Mouse (Mus musculus): ENCODE measurements around the gene Osgepl1. TPM values are rescaled to one million over a fixed set of nuclear protein-coding genes. Genes with fewer than 3 reads are reported as not detected.
"Not testable (repeated sequence)": the region's sequence is repeated elsewhere in the genome, so short reads cannot be mapped to it uniquely, and the experiment has no call there.

Gene Osgepl1
- polyA plus RNA-seq, 1 experiment from 2014 or later, result 26.7 TPM

GRCm38 (mm10) chr1:53300506-53300905 is 12.9 kb upstream of the Osgepl1 start:
- no peaks in the 10 kb centered on the region for H3K9me3 ChIP-seq (ENCODE audit: low read depth, low read length)
- no peak for DNase-seq
- 0 out of 2 replicates have a peak, but pooled peaks cover 7% of the 10 kb centered on the region for H3K36me3 ChIP-seq (ENCODE audit: insufficient read depth)
- no peak for ATAC-seq (ENCODE audit: insufficient read depth)
- no peak overlapping the region for H3K4me2 ChIP-seq
- H3K9ac ChIP-seq, result no peak overlapping the region
- no peaks in the 10 kb centered on the region for H3K27me3 ChIP-seq (ENCODE audit: insufficient read depth, low read length)
- WGBS, result 82% methylated on average over 4 of the region's 4 CpGs
- H3K4me1 ChIP-seq (ENCODE audit: insufficient read depth), result no peaks in the 10 kb centered on the region
- H3K27ac ChIP-seq (ENCODE audit: low read depth), result no peak overlapping the region
- no peak for TF ChIP-seq CTCF (IDR thresholded peaks at IDR 0.05; ENCODE audit: low read depth)
- no peak overlapping the region for H3K4me3 ChIP-seq (ENCODE audit: low read depth, low read length)

GRCm38 (mm10) chr1:53321662-53322344 is 8.4 kb downstream of the Osgepl1 start:
- ATAC-seq (ENCODE audit: insufficient read depth), result no peak
- H3K4me3 ChIP-seq (ENCODE audit: low read depth, low read length), result no peak overlapping the region

GRCm38 (mm10) chr1:53323254-53323653 is 9.8 kb downstream of the Osgepl1 start:
- ATAC-seq (ENCODE audit: insufficient read depth) (no peak), DNase-seq (no peak)
- H3K9ac ChIP-seq, result no peak overlapping the region
- no peak overlapping the region for H3K4me3 ChIP-seq (ENCODE audit: low read depth, low read length)
- no peak overlapping the region for H3K4me2 ChIP-seq
- TF ChIP-seq CTCF (IDR thresholded peaks at IDR 0.05; ENCODE audit: low read depth), result no peak
- H3K27ac ChIP-seq (ENCODE audit: low read depth), result no peak overlapping the region
- H3K9me3 ChIP-seq (ENCODE audit: low read depth, low read length), result no peaks in the 10 kb centered on the region
- no peaks in the 10 kb centered on the region for H3K27me3 ChIP-seq (ENCODE audit: insufficient read depth, low read length)
- peaks cover 19% of the 10 kb centered on the region for H3K36me3 ChIP-seq (ENCODE audit: insufficient read depth)
- WGBS, result 87% methylated on average over 5 of the region's 5 CpGs
- H3K4me1 ChIP-seq (ENCODE audit: insufficient read depth), result no peaks in the 10 kb centered on the region

More at GRCm38 (mm10) chr1:53321662-53322344, 8.4 kb downstream of the Osgepl1 start:
- no peaks in the 10 kb centered on the region for H3K27me3 ChIP-seq (ENCODE audit: insufficient read depth, low read length)
- DNase-seq, result no peak
- H3K36me3 ChIP-seq (ENCODE audit: insufficient read depth), result peaks cover 28% of the 10 kb centered on the region
- H3K4me2 ChIP-seq, result no peak overlapping the region
- H3K9me3 ChIP-seq (ENCODE audit: low read depth, low read length), result no peaks in the 10 kb centered on the region
- H3K9ac ChIP-seq, result no peak overlapping the region
- WGBS, result 95% methylated on average over 4 of the region's 4 CpGs
- no peaks in the 10 kb centered on the region for H3K4me1 ChIP-seq (ENCODE audit: insufficient read depth)
- TF ChIP-seq CTCF (IDR thresholded peaks at IDR 0.05; ENCODE audit: low read depth), result no peak
- no peak overlapping the region for H3K27ac ChIP-seq (ENCODE audit: low read depth)

- Histone ChIP-seq H3K9ac (no peak overlapping the region), H3K27me3 (ENCODE audit: insufficient read depth, low read length) (no peaks in the 10 kb centered on the region), H3K4me3 (ENCODE audit: low read depth, low read length) (no peak overlapping the region), H3K4me1 (ENCODE audit: insufficient read depth) (no peaks in the 10 kb centered on the region), H3K36me3 (ENCODE audit: insufficient read depth) (peaks cover 15% of the 10 kb centered on the region), H3K9me3 (ENCODE audit: low read depth, low read length) (no peaks in the 10 kb centered on the region), H3K4me2 (no peak overlapping the region), H3K27ac (ENCODE audit: low read depth) (no peak overlapping the region)
- no peak for TF ChIP-seq CTCF (IDR thresholded peaks at IDR 0.05; ENCODE audit: low read depth)
- ATAC-seq (ENCODE audit: insufficient read depth), result no peak
- WGBS, result 100% methylated on average over 1 of the region's 1 CpGs
- DNase-seq, result no peak
Observed at GRCm38 (mm10) chr1:53324277-53324676, 10.9 kb downstream of the Osgepl1 start.

GRCm38 (mm10) chr1:53324827-53325494 is 11.5 kb downstream of the Osgepl1 start:
- Histone ChIP-seq H3K4me2 (no peak overlapping the region), H3K4me3 (ENCODE audit: low read depth, low read length) (no peak overlapping the region), H3K9ac (no peak overlapping the region), H3K4me1 (ENCODE audit: insufficient read depth) (no peaks in the 10 kb centered on the region), H3K27ac (ENCODE audit: low read depth) (no peak overlapping the region), H3K27me3 (ENCODE audit: insufficient read depth, low read length) (no peaks in the 10 kb centered on the region), H3K36me3 (ENCODE audit: insufficient read depth) (peaks cover 14% of the 10 kb centered on the region), H3K9me3 (ENCODE audit: low read depth, low read length) (no peaks in the 10 kb centered on the region)
- ATAC-seq (ENCODE audit: insufficient read depth) (no peak), DNase-seq (no peak)
- no peak for TF ChIP-seq CTCF (IDR thresholded peaks at IDR 0.05; ENCODE audit: low read depth)
- WGBS, result 88% methylated on average over 5 of the region's 5 CpGs

GRCm38 (mm10) chr1:53333527-53333926 is 20.1 kb downstream of the Osgepl1 start:
- ATAC-seq (ENCODE audit: insufficient read depth); H3K27me3 ChIP-seq (ENCODE audit: insufficient read depth, low read length); H3K9ac ChIP-seq; H3K4me3 ChIP-seq (ENCODE audit: low read depth, low read length); H3K27ac ChIP-seq (ENCODE audit: low read depth); H3K4me2 ChIP-seq; H3K36me3 ChIP-seq (ENCODE audit: insufficient read depth); DNase-seq; H3K9me3 ChIP-seq (ENCODE audit: low read depth, low read length); H3K4me1 ChIP-seq (ENCODE audit: insufficient read depth): not testable (repeated sequence)
- 59% methylated on average over 5 of the region's 5 CpGs for WGBS

- no peak overlapping the region for H3K4me2 ChIP-seq
- H3K9me3 ChIP-seq (ENCODE audit: low read depth, low read length), result no peaks in the 10 kb centered on the region
- no peak for DNase-seq
- no peaks in the 10 kb centered on the region for H3K4me1 ChIP-seq (ENCODE audit: insufficient read depth)
- no peaks in the 10 kb centered on the region for H3K36me3 ChIP-seq (ENCODE audit: insufficient read depth)
- H3K27me3 ChIP-seq (ENCODE audit: insufficient read depth, low read length), result no peaks in the 10 kb centered on the region
- H3K9ac ChIP-seq, result no peak overlapping the region
- H3K27ac ChIP-seq (ENCODE audit: low read depth), result no peak overlapping the region
- TF ChIP-seq CTCF (IDR thresholded peaks at IDR 0.05; ENCODE audit: low read depth), result no peak
- no peak for ATAC-seq (ENCODE audit: insufficient read depth)
- no peak overlapping the region for H3K4me3 ChIP-seq (ENCODE audit: low read depth, low read length)
Observed at GRCm38 (mm10) chr1:53335465-53335864, 22.0 kb downstream of the Osgepl1 start.

GRCm38 (mm10) chr1:53337403-53337802 is 24.0 kb downstream of the Osgepl1 start:
- ATAC-seq (ENCODE audit: insufficient read depth); H3K27me3 ChIP-seq (ENCODE audit: insufficient read depth, low read length); H3K4me1 ChIP-seq (ENCODE audit: insufficient read depth); DNase-seq; H3K9ac ChIP-seq; H3K9me3 ChIP-seq (ENCODE audit: low read depth, low read length); H3K4me2 ChIP-seq; H3K27ac ChIP-seq (ENCODE audit: low read depth); H3K4me3 ChIP-seq (ENCODE audit: low read depth, low read length): not testable (repeated sequence)
- 64% methylated on average over 2 of the region's 2 CpGs for WGBS
- H3K36me3 ChIP-seq (ENCODE audit: insufficient read depth), result peaks cover 11% of the 10 kb centered on the region

All from lung, embryonic 14.5 days (tissue).